Mouse (Mus musculus): ENCODE data around the gene Vwa8. TPM values are rescaled to one million over a fixed set of nuclear protein-coding genes. Genes with fewer than 3 reads are reported as not detected.

The Vwa8 gene
- polyA plus RNA-seq, 1 experiment from 2014 or later = 8.8 TPM

- Histone ChIP-seq H3K9ac (replicated peaks; ENCODE audit: low read depth) (no peak overlapping the region), H3K27ac (ENCODE audit: low read length) (no peak overlapping the region), H3K4me1 (ENCODE audit: insufficient read depth, low read depth, low read length) (no peaks in the 10 kb centered on the region), H3K9me3 (ENCODE audit: low read length) (no peaks in the 10 kb centered on the region), H3K27me3 (replicated peaks; ENCODE audit: insufficient read depth, low read length) (no peaks in the 10 kb centered on the region), H3K36me3 (ENCODE audit: insufficient read depth, low read length) (no peaks in the 10 kb centered on the region), H3K4me3 (ENCODE audit: low read depth, low read length) (no peak overlapping the region), H3K4me2 (replicated peaks; ENCODE audit: low read depth, low read length) (no peak overlapping the region)
- TF ChIP-seq EP300 (IDR thresholded peaks at IDR 0.05) (peak; percentile 43; the same call in 1 of the 2 replicates), CTCF (IDR thresholded peaks at IDR 0.05) (no peak)
- DNase-seq (ENCODE audit: low spot score) (peak; percentile 59), ATAC-seq (no peak; the same call in 1 of the 2 replicates)
- 44% methylated on average over 4 of the region's 4 CpGs for WGBS
These were observed 169.7 kb downstream of the Vwa8 start for GRCm38 (mm10) chr14:79018564-79018963.

GRCm38 (mm10) chr14:79021725-79022124 lies 172.9 kb downstream of the Vwa8 start:
- ATAC-seq = no peak

GRCm38 (mm10) chr14:79028996-79029575 lies 180.2 kb downstream of the Vwa8 start:
- peaks cover 5% of the 10 kb centered on the region; the same call in 1 of the 2 replicates for H3K4me1 ChIP-seq (ENCODE audit: insufficient read depth, low read depth, low read length)
- H3K4me2 ChIP-seq (replicated peaks; ENCODE audit: low read depth, low read length) = no peak overlapping the region
- no peak overlapping the region for H3K9ac ChIP-seq (replicated peaks; ENCODE audit: low read depth)
- TF ChIP-seq CTCF (IDR thresholded peaks at IDR 0.05) (no peak), EP300 (IDR thresholded peaks at IDR 0.05) (no peak)
- no peak for DNase-seq (ENCODE audit: low spot score)
- H3K4me3 ChIP-seq (ENCODE audit: low read depth, low read length) = no peak overlapping the region
- H3K27me3 ChIP-seq (replicated peaks; ENCODE audit: insufficient read depth, low read length) = no peaks in the 10 kb centered on the region
- no peaks in the 10 kb centered on the region for H3K36me3 ChIP-seq (ENCODE audit: insufficient read depth, low read length)
- H3K27ac ChIP-seq (ENCODE audit: low read length) = no peak overlapping the region
- 69% methylated on average over 3 of the region's 3 CpGs for WGBS
- H3K9me3 ChIP-seq (ENCODE audit: low read length) = no peaks in the 10 kb centered on the region
- ATAC-seq = no peak

More at GRCm38 (mm10) chr14:79021725-79022124, 172.9 kb downstream of the Vwa8 start:
- Histone ChIP-seq H3K27me3 (replicated peaks; ENCODE audit: insufficient read depth, low read length) (no peaks in the 10 kb centered on the region), H3K4me2 (replicated peaks; ENCODE audit: low read depth, low read length) (no peak overlapping the region), H3K4me1 (ENCODE audit: insufficient read depth, low read depth, low read length) (no peaks in the 10 kb centered on the region), H3K9ac (replicated peaks; ENCODE audit: low read depth) (no peak overlapping the region), H3K27ac (ENCODE audit: low read length) (no peak overlapping the region), H3K4me3 (ENCODE audit: low read depth, low read length) (no peak overlapping the region), H3K9me3 (ENCODE audit: low read length) (no peaks in the 10 kb centered on the region), H3K36me3 (ENCODE audit: insufficient read depth, low read length) (no peaks in the 10 kb centered on the region)
- TF ChIP-seq EP300 (IDR thresholded peaks at IDR 0.05) = no peak
- no peak for TF ChIP-seq CTCF (IDR thresholded peaks at IDR 0.05)
- WGBS = 52% methylated on average over 7 of the region's 7 CpGs
- no peak for DNase-seq (ENCODE audit: low spot score)

- Histone ChIP-seq H3K4me3 (ENCODE audit: low read depth, low read length) (no peak overlapping the region), H3K4me2 (replicated peaks; ENCODE audit: low read depth, low read length) (no peak overlapping the region), H3K9me3 (ENCODE audit: low read length) (no peaks in the 10 kb centered on the region), H3K9ac (replicated peaks; ENCODE audit: low read depth) (no peak overlapping the region), H3K27me3 (replicated peaks; ENCODE audit: insufficient read depth, low read length) (no peaks in the 10 kb centered on the region), H3K36me3 (ENCODE audit: insufficient read depth, low read length) (no peaks in the 10 kb centered on the region), H3K27ac (ENCODE audit: low read length) (no peak overlapping the region), H3K4me1 (ENCODE audit: insufficient read depth, low read depth, low read length) (peaks cover 10% of the 10 kb centered on the region; the same call in 1 of the 2 replicates)
- no peak for ATAC-seq
- TF ChIP-seq EP300 (IDR thresholded peaks at IDR 0.05) (no peak), CTCF (IDR thresholded peaks at IDR 0.05) (peak; percentile 36; the same call in 1 of the 2 replicates)
- WGBS = 86% methylated on average over 3 of the region's 3 CpGs
- no peak for DNase-seq (ENCODE audit: low spot score)
These were observed 181.9 kb downstream of the Vwa8 start for GRCm38 (mm10) chr14:79030715-79031114.

GRCm38 (mm10) chr14:79031230-79031740 lies 182.4 kb downstream of the Vwa8 start:
- Histone ChIP-seq H3K4me1 (ENCODE audit: insufficient read depth, low read depth, low read length) (peaks cover 10% of the 10 kb centered on the region; the same call in 1 of the 2 replicates), H3K4me2 (replicated peaks; ENCODE audit: low read depth, low read length) (no peak overlapping the region), H3K27me3 (replicated peaks; ENCODE audit: insufficient read depth, low read length) (no peaks in the 10 kb centered on the region), H3K27ac (ENCODE audit: low read length) (no peak overlapping the region), H3K4me3 (ENCODE audit: low read depth, low read length) (no peak overlapping the region), H3K9ac (replicated peaks; ENCODE audit: low read depth) (no peak overlapping the region), H3K9me3 (ENCODE audit: low read length) (no peaks in the 10 kb centered on the region), H3K36me3 (ENCODE audit: insufficient read depth, low read length) (no peaks in the 10 kb centered on the region)
- ATAC-seq (no peak), DNase-seq (ENCODE audit: low spot score) (no peak)
- TF ChIP-seq EP300 (IDR thresholded peaks at IDR 0.05) (no peak), CTCF (IDR thresholded peaks at IDR 0.05) (no peak)
- WGBS = 93% methylated on average over 8 of the region's 8 CpGs

GRCm38 (mm10) chr14:79033396-79033795 lies 184.5 kb downstream of the Vwa8 start:
- Histone ChIP-seq H3K9me3 (ENCODE audit: low read length) (no peaks in the 10 kb centered on the region), H3K4me3 (ENCODE audit: low read depth, low read length) (no peak overlapping the region), H3K27me3 (replicated peaks; ENCODE audit: insufficient read depth, low read length) (no peaks in the 10 kb centered on the region), H3K4me1 (ENCODE audit: insufficient read depth, low read depth, low read length) (peaks cover 10% of the 10 kb centered on the region; the same call in 1 of the 2 replicates), H3K9ac (replicated peaks; ENCODE audit: low read depth) (no peak overlapping the region), H3K4me2 (replicated peaks; ENCODE audit: low read depth, low read length) (no peak overlapping the region), H3K27ac (ENCODE audit: low read length) (peak overlapping the region; percentile 44), H3K36me3 (ENCODE audit: insufficient read depth, low read length) (0 out of 2 replicates have a peak, but pooled peaks cover 2% of the 10 kb centered on the region)
- no peak for DNase-seq (ENCODE audit: low spot score)
- no peak for TF ChIP-seq EP300 (IDR thresholded peaks at IDR 0.05)
- no peak for TF ChIP-seq CTCF (IDR thresholded peaks at IDR 0.05)
- ATAC-seq = no peak
- 47% methylated on average over 6 of the region's 6 CpGs for whole genome bisulfite sequencing
